Mouse (Mus musculus) erythroblast, embryonic 14.5 days (primary cell): ENCODE measurements around the gene Fam47e.

Source experiments
- GATA1 ChIP-seq: IDR thresholded peaks from 2 replicates; pipeline ENCODE4 v1.6.1; 2012; ENCODE audit warnings: low read length, inconsistent platforms, mixed read lengths
- TAL1 ChIP-seq: IDR thresholded peaks from 3 replicates; pipeline ENCODE4 v1.6.1; 2012; ENCODE audit warnings: low read length, inconsistent platforms, mixed read lengths

- no peak for TF ChIP-seq TAL1
- TF ChIP-seq GATA1 = no peak
These were observed 30.0 kb upstream of the Fam47e start for GRCm38 (mm10) chr5:92524821-92525258.
